Mouse (Mus musculus): ENCODE measurements around the gene Bco1. TPM values are rescaled to one million over a fixed set of nuclear protein-coding genes. Genes with fewer than 3 reads are reported as not detected.

Bco1 gene
- total RNA-seq (2021), result not detected
- long read RNA-seq, result 0 reads

DNA sequence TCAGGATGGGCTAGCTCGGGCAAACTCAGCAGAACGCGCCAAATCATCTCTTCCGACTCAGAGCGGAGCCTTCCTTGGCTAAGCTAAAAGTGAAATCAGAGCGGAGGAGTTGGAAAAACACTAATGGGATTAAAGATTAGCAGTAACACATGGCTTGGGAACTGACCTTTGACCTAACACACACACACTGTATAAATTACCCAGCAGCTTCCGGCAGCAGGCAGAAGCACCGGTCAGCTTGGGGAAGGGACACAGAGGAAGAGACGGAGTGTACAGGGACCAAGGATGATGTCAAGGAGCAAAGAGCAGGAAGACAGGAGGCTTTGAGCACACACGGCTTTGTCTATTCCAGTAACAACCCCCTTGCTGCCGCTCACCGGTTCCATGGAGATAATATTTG lies at the start of gene Bco1:
Gene Bco1, plus strand, starts transcription at position 208 of the 400 bp plus-strand sequence.
- no peak for DNase-seq (ENCODE audit: low spot score in 2 of 2)

DNA sequence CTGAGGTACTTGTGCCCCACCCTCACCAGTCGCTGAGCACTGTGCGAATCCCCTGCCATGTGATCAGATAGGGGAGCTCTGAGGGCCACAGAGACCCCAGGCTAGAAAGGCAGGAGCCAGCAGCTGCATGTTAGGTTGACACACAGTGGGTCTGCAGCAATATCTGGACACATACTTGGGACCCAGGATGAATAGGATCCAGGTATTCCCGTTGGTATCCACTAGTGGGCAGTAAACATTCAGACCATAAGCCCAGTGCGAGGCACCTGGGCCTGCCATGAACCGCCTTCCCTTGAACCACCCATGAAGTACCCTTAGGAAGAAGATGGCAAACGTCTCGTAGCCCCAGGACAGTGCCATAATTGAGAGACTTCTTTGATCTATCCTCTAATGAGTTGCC lies 46.2 kb upstream of the Bco1 start:
- DNase-seq (ENCODE audit: low spot score in 2 of 2), result no peak

DNA sequence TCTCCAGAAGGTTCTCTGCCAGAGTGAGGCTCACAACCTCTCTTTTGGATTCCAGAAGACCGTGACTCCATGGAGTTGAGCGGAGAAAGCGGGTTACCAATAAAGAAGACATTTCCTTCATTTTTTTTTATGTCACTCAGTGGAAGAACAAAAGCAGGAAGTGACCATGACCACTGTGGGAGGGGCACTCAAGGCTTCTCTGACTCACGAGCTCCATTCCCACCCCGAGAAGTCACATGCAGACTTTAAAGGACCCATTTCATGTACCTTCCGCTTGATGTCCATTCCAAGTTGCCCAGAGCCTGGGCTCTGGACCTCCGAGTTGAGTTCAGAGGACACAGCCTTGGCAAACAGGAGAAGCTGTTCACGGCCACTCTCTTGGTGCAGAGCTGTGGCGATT lies 44.9 kb upstream of the Bco1 start:
- no peak for DNase-seq (ENCODE audit: low spot score in 2 of 2)

DNA sequence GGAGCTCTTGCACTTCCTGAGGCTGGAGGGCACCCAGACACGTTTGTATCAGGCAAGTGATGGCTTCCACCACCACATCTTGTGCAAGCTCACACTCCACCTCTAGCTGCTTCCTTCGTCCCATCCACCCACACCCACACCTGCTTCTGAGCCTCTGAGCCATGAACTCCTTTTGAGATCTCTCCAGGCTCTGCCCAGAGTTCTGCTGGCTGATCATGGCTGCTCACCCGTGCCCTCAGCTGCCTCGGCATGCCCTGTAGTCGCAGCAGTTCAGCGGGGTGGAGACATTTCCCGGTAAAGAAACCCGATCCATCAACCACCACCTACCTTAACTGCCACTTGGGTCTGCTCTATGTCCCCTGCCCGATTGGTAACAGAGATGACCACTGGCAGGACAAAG lies 44.3 kb upstream of the Bco1 start:
- no peak for DNase-seq (ENCODE audit: low spot score in 2 of 2)

DNA sequence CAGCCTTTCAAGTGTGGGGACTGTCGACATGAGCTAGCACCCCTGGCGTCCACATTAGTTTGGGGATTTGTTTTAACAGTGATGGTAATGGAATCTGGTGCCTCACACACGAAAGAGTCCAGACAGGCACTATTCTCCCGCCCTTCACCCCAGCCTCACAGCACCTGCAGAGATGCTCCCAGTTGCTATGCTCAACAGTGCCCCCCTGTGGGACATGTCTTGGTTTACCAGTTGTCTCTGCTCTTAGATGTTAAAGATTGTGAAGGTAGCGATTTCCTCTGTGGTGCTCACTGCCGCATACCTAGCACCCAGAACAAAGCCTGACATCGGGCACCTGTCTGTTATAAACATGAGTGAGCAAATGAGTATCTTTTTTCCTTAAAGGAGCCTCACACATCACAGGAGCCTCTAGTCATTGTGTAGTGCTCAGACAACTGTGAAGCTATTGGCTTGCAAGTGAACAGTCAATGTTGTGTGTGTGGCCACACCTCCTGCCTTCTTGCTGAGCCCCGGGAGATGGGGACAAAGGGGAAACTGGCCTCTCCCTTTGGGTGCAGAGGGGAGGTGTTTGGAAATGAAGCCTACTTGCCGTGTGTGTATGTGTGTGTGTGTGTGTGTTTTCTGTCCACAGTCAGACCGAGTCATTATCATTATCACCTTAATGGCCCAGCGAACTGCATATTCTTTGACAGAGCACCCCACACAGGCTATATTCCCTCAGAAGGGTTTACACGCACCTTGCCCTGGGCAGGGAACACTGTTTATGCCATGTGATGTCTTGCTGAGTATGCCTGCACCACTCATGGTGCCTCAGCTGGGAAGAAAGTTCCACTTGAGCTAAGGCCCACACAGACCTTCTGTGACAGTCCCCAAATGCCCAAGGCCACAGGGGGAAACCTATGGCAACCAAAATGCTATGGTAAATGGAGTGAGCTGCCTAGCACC lies 42.2 kb upstream of the Bco1 start:
- no peak for DNase-seq (ENCODE audit: low spot score in 2 of 2)

DNA sequence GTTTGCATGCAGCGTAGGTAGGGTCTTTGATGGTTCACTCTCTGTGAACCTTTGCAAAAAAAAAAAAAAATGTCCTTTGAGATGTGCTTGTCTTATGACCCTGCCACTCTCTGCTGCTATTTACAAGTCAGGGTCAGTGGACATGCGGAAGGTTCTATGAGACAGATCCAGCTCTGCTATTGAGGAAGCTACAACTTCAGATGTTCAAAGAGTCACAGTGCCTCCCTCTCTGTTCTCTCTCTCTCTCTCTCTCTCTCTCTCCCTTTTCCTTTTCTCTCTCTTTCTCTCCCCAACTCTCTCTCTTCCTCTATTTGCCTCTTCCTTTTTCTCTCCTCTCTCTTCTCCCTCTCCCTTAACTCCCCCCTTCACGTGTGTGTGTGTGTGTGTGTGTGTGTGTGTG lies 41.5 kb upstream of the Bco1 start:
- no peak for DNase-seq (ENCODE audit: low spot score in 2 of 2)

DNA sequence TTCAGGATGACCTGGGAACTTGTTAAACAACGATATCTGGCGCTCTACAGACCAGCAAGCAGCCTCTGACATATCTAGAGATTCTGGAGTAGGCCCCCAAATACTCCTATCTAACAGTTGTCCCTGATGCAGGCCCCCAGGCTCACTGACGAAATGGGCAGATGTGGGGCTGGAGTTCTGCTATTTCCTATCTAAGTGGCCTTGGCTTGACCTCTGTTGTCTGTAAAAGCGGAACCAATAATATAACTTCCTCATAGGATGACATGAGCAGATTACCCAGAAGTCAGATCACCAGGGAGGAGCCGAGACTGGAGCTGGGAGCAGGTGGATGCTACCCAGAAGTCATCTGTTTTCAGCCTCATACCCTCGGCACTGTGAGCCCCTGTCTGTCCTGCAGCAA lies 40.6 kb upstream of the Bco1 start:
- DNase-seq (ENCODE audit: low spot score in 2 of 2), result no peak

DNA sequence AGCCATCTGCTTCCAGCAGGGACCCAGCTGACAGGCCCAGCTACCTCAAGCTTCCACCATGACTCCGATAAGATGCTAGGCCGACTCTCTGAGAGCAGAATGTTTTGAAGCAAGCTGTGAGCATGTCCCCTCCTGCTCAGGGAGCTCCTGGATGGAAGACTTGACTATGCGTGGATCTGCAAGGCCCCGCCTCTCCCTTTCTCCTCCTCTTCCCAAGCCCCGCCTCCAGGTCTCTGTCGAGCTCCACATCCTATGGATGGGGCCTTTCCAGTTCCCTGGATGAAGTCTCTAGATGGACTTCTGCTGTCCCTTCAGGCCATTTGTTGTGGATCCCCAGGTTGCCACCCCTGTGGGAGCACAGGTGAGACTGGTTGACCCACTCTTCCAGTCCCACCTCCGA lies 36.6 kb upstream of the Bco1 start:
- DNase-seq (ENCODE audit: low spot score in 2 of 2), result no peak

DNA sequence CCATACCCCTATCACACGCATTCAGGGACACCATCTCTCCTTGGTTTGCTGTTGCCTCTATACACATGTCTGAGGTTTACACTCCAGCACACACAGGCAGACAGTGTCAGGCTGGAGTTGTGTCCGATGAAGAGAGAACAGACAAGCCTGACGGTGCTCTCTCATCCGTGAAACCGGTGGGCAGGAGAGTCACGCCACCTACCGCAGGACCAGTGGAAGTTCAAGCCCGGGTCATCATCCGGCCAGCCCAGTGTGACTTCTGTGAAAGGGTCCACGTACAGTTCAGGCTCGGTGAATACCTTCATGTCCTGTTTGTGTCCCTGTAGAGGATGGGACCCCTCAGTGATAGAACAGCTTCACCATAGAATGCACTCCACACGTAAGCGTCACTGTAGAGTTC lies 35.3 kb upstream of the Bco1 start:
- no peak for DNase-seq (ENCODE audit: low spot score in 2 of 2)

DNA sequence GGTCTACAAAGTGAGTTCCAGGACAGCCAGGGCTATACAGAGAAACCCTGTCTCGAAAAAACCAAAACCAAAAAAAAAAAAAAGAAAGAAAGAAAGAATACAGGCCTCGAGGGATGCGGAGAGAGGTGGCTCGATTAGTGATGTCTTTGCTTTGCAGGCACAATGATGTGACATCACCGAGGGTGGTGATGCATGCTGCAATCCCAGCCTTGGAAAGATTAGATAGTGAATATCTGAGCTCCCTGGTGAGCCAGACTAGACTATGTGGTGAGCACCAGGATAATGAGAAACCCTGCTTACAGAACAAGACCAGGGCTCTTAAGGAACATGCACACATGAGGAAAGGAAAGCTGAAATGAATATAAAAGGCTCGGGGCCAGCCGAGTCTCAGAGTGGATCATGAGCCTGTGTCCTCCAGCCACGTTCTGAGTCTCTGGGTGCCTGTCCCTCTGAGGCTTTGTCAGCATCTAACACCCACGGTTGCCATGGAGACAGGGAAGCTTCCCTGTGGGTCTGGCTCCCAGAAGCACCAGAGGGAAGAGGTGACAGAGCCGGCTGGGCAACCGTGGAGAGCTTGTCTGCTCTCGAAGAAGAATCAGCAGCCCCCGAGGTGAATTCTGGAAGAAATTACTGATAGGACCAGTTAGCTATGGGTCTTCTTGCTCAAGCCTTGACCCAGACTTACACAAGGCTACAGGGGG lies 34.3 kb upstream of the Bco1 start:
- DNase-seq (ENCODE audit: low spot score in 2 of 2), result peak; percentile 31 to 69

DNA sequence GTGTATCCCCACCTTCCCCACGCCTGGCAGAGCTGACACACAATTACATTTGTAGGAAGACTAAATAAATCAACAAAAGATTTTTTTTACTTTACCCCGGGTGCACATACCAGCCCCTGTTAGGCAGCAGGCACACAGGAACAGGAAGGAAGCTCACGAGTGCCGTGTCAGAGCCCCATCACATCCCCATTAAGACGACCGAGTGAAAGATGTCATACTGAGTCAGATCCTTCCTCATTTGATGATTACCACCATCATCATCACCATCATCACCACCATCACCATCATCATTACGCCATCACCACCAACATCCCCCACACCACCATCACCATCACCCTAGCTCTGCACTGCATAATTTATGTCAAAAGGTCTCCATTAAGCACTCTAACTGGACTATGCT lies 28.7 kb upstream of the Bco1 start:
- no peak for DNase-seq (ENCODE audit: low spot score in 2 of 2)

DNA sequence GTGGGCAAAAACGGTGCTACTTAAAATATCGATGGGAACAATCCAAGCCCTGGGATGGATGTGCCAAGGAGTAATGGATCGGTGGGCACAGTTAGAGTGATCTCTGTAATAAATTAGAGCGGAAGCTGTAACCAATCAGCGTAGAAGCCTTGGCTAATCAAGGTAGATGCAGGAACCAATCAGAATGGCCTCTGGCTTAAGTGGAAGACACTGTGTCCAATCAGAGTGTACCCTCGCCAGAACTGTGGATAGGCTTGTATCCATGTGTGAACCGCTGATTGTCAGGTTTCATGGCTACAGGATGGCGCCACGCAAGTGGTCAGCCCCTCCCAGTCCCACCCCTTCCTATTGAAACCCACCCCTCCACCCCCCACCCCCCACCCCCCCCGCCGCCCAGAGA lies 28.3 kb upstream of the Bco1 start:
- DNase-seq (ENCODE audit: low spot score in 2 of 2), result no peak

DNA sequence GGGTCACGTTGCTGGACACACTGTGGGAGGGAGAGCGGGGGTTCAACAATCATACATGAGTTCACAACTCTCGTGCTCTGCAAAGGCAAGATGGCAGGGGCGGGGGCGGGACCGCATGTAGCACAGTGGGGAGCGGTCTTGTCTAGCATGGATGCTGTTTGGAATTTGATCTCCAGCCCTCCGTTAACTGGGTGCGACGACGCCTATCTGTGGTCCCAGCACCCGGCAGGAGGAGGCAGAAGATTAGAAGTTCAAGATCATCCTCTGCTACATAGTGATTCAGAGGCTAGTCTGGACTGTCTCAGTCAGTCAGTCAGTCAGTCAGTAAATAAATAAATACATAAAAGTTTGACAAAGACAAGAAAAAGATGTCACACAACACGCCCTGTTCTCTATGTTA lies 27.4 kb upstream of the Bco1 start:
- no peak for DNase-seq (ENCODE audit: low spot score in 2 of 2)

DNA sequence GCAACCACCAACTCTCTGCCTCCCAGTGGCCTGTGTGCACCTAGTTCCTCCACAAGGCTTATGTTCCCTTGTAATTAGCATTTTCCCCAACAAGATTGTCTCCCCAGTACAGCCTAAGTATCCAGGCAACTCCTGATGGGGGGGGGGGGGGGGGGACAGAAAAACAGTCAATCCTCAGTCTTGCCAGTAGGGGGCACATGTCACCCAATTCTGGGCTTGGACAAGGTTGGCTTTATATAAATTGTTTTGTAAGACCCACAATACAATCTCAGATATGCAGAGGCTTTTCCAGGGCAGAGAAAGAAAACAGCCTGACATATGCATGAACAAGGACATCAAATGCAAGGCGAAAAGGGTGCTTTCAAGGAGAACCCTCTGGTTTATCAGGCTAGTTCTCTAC lies 25.9 kb upstream of the Bco1 start:
- DNase-seq (ENCODE audit: low spot score in 2 of 2), result peak in 1 of 2 experiments; percentile 23

DNA sequence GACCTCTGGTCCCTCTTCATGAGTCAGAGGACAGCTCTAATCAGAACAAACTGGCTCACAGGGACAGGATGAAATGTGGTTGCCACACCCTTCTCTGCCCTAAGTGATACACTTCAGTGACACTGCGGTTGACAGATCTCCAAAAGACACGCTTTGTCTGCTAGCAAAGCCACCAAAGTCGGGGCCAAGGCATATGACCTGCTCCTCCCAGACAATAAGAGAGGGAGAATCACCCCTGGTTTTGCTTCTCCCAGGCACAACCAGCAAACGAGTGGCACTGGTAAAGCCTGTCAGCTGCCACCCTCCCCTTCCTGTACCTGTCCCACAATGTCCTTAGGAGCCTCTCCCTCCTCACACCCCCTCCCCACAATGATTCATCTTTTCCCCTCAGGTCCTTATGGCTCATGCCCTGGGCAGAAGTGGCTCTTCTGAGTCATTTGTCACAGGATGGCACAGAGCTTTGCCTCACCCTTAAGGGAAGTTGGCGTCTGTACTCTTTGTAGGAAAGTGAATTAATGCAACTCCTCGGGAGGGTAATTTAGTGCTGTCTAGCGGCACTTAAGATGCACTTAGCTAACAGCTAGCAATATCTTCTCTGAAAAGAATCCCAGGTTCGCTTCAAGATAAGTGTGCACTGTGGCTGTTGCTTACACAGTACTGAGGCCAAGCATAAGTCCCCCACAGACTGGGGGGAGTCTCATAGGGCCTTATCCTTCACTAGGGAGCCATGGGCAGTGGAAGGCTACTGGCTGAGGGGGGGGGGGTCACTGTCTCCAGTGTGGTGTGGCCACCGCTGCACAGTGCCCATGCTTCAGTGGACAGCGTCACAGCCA lies 21.1 kb upstream of the Bco1 start:
- no peak for DNase-seq (ENCODE audit: low spot score in 2 of 2)

DNA sequence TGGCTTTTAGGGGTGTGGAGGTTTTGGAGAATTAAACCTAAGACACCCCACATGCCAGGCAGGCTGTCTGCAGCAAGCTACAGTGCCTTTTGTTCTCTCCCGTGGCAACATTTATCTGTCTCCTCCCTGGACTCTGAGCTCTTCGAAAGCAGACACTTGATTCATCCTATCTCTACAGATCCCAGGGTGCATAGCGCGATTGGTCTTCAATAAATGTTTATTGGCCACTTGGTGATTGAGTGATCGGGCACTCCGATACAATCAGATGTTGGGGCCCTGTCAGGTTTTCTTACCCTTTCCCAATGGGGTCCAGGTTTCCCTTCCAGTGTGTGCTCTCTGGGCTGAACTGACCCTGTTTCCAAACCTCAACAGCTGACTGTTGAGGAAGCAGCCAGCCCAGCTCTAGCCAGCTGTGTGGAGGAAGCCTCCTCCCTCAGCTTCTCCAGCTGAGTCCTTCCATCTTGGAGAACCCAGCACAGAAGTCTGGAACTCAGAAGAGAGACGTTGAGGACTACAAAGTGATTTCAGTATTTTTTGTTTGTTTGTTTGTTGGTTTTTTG lies 17.2 kb upstream of the Bco1 start:
- no peak for DNase-seq (ENCODE audit: low spot score in 2 of 2)

DNA sequence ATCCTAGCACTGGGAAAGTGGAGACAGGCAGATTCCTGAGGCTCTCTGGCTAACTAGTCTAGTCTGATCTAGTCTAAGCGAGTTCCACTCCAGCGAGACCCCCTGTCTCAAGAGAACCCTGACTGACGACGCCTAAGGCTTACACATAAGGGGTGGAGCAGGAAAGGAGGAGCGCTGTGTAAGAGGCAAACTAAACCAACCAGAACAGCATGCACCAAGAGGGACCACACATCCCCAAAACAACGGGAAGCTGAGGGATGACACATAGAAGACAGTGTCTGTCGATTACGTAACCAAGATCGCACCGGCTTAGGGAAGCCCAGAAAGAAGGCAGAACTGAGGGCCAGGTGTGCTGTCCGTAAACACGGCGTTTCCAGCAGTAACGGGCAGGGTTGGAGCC lies 16.0 kb upstream of the Bco1 start:
- DNase-seq (ENCODE audit: low spot score in 2 of 2), result no peak

DNA sequence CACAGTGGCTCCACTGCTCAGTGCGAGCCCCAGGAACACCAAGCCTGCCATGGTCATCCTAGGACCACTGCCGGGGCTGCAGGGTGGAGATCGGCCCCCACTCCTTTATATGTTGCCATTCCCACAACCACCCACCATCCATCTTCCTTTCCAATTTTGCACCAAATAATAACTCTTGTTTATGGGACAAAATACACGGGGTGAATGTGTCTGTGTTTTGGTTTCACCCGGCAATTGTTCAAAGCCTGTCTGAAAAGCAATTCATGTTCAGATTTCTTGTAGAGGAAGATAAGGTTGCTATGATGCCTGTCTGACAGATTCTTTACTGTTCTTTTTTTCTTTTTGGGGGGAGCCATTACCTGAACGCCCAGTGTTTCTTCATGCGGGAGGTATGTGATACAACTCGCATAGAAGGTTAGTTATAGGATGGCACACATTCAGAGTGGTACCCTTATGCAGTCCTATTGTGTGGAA lies 13.2 kb upstream of the Bco1 start, which contains the start of gene Pkd1l2:
Gene Pkd1l2, minus strand, starts transcription at position 51 of the 474 bp plus-strand sequence.
- no peak for DNase-seq (ENCODE audit: low spot score in 2 of 2)

DNA sequence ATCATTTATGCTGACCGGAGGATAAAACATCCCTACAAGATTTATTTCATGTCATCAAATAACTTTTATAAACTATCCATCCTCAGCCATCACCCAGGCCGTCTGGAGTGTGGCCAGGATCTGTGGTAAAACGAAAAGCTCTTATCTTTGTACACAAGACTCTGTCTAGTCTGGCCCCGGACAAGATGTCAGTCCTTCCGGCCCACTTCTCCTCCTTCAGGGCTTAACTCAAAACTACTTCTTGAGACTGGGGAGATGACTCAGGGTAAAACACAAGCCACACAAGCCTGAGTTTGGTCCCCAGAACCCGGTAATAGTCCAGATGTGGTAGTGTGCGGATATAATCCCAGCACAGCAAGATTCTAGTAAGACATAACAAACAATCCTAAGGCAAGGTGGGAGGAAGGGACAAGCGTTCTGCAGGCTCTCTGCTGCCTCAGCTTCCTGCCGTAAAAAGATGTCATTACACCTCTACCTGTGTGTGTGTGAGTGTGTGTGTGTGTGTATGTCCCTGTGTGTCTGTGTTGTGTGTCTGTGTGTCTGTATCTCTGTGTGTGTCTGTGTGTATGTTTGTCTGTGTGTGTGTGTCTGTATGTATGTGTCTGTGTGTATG lies 12.6 kb upstream of the Bco1 start:
- DNase-seq (ENCODE audit: low spot score in 2 of 2), result no peak

DNA sequence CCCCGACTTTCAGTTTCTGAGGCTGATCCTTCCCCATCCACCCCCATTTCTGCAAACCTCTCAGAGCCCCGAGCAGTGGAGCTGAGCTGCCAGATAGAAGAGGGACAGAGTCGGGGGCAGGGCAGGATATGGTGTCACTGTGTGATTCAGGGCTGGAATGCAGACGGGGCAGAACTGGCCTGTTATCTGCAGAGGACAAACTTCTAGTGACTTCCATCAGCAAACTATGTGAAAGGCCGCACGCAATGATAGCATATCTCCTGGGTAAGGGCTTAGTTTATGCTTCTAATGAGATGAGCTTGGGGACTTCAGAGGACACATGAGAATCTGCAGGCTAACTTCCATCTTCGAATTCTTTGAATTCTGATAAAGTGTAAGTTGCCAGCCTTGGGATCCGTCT lies 10.1 kb upstream of the Bco1 start:
- DNase-seq (ENCODE audit: low spot score in 2 of 2), result no peak

DNA sequence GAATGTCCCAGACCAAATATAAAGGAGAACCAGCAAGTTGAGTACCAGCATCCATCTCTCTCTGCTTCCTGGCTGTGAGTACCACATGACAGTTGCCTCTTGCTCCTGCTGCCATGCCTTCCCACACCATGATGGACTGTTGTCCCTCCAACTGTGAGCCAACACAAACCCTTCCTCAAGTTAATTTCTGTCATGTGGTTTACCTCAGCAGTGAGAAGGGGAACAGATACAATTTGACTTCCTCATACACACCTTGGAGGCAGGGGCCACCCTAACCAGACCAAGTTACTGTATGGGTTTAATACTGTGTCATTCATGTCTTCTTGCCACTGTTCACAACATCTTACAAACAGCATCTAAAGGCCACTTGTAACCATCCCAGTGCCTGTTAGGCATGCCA lies 8.6 kb upstream of the Bco1 start:
- no peak for DNase-seq (ENCODE audit: low spot score in 2 of 2)
